Mouse (Mus musculus): ENCODE results near the gene Hoxc10.

Hoxc10 gene

DNA sequence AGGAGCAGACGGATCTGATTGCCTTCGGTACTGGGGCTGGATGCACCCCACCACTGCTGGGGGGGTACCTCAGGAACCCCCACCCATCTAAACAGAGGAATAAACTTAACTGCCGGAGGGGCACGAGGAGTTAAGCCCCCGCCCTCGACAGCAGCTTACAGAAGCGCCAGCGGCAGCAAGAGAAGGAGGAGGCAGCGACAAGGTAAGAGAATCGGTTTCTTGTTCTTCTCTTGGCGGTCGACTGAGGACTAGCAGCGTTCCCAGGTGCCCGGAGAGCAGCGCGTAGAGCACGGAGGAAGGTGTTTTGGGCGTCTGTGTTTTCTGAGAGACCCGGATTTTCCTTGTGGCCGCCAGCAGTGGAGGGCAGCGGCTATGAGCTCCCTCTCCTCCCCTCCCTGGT is 5.7 kb downstream of the Hoxc10 start:
- no peak for DNase-seq (ENCODE audit: low read depth, low spot score)
- Histone ChIP-seq H3K27me3 (ENCODE audit: control insufficient read depth, insufficient read depth, low read length, poor library complexity, severe bottlenecking) (peaks cover 2% of the 10 kb centered on the region), H3K36me3 (ENCODE audit: control insufficient read depth, insufficient read depth, low read length, poor library complexity, severe bottlenecking) (no peaks in the 10 kb centered on the region)

DNA sequence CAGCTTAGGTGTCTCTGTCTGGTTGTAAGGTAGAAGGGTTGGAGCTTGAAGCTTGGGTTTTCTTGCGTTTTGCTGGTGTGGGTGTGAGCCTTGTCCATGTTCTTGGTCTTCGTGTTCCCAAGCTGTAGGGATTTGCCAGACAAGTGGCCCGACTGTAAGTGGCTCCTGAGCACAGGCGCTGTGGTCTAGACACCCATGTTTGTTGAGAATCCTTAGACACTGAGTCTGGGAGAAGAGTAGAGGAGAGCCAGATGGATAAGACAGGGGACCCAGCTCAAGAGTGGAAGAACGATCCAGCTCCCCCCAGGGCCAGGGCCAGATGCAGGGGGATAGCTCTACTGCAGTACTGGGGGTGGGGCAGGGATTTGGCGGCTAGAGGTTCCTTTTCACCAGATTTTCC is 6.2 kb downstream of the Hoxc10 start:
- H3K27me3 ChIP-seq (ENCODE audit: control insufficient read depth, insufficient read depth, low read length, poor library complexity, severe bottlenecking) = no peaks in the 10 kb centered on the region; the same call in 1 of the 2 replicates
- no peaks in the 10 kb centered on the region for H3K36me3 ChIP-seq (ENCODE audit: control insufficient read depth, insufficient read depth, low read length, poor library complexity, severe bottlenecking)
- no peak for DNase-seq (ENCODE audit: low read depth, low spot score)

- Histone ChIP-seq H3K36me3 (ENCODE audit: control insufficient read depth, insufficient read depth, low read length, poor library complexity, severe bottlenecking) (no peaks in the 10 kb centered on the region), H3K27me3 (ENCODE audit: control insufficient read depth, insufficient read depth, low read length, poor library complexity, severe bottlenecking) (peaks cover 1% of the 10 kb centered on the region)
- DNase-seq (ENCODE audit: low read depth, low spot score) = no peak
These were observed 8.4 kb downstream of the Hoxc10 start for GRCm38 (mm10) chr15:102975034-102975433.

DNA sequence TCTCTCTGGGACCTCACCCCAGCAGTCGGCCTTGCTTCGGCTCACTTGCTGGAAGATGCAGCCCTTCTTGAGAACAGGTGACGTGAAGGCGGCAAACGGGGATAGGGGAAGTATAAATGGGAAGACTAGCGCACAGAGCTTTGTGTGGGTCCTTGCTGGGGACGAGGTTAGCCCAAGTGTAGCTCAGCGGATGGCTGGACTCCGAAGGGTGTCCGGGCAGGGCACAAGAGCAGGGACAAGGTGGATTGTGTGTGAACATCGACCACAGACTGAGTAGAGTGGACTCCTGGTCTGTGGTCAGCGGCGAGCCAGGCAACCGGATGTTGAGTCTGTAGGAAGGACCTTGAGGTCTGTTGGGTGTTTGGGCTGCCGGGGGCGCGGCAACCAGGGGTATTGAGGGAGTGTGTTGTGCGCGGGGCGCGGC is 9.1 kb downstream of the Hoxc10 start:
- no peak for DNase-seq (ENCODE audit: low read depth, low spot score)
- Histone ChIP-seq H3K36me3 (ENCODE audit: control insufficient read depth, insufficient read depth, low read length, poor library complexity, severe bottlenecking) (no peaks in the 10 kb centered on the region), H3K27me3 (ENCODE audit: control insufficient read depth, insufficient read depth, low read length, poor library complexity, severe bottlenecking) (peaks cover 2% of the 10 kb centered on the region)

DNA sequence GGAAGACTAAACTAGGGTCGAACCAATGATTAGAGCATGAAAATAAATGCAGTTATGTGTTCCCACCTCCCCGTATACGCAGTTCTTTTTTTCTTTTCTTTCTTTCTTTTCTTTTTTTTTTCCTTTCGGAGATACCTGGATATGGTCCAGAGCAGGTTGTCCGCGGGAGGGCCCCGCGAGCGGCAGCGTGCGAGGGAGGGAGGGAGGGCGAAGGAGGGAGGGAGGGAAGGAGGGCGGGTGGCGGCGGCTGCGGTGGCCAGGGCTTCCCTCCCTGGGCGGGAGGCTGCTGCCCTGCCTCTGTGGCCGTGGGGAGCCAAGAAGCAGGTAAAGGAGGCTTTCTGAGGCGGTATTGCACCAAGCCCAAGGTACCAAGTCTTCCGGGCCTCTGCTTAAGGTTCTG is 9.6 kb downstream of the Hoxc10 start, which contains the start of gene Hoxc9:
Gene Hoxc9 (plus strand): TSS at position 269 of the 400 bp plus-strand sequence.
- DNase-seq (ENCODE audit: low read depth, low spot score) = no peak
- no peaks in the 10 kb centered on the region for H3K36me3 ChIP-seq (ENCODE audit: control insufficient read depth, insufficient read depth, low read length, poor library complexity, severe bottlenecking)
- H3K27me3 ChIP-seq (ENCODE audit: control insufficient read depth, insufficient read depth, low read length, poor library complexity, severe bottlenecking) = peaks cover 2% of the 10 kb centered on the region

- Histone ChIP-seq H3K36me3 (ENCODE audit: control insufficient read depth, insufficient read depth, low read length, poor library complexity, severe bottlenecking) (no peaks in the 10 kb centered on the region), H3K27me3 (ENCODE audit: control insufficient read depth, insufficient read depth, low read length, poor library complexity, severe bottlenecking) (peaks cover 2% of the 10 kb centered on the region)
- no peak for DNase-seq (ENCODE audit: low read depth, low spot score)
These were observed 10.2 kb downstream of the Hoxc10 start for GRCm38 (mm10) chr15:102976631-102977422.

DNA sequence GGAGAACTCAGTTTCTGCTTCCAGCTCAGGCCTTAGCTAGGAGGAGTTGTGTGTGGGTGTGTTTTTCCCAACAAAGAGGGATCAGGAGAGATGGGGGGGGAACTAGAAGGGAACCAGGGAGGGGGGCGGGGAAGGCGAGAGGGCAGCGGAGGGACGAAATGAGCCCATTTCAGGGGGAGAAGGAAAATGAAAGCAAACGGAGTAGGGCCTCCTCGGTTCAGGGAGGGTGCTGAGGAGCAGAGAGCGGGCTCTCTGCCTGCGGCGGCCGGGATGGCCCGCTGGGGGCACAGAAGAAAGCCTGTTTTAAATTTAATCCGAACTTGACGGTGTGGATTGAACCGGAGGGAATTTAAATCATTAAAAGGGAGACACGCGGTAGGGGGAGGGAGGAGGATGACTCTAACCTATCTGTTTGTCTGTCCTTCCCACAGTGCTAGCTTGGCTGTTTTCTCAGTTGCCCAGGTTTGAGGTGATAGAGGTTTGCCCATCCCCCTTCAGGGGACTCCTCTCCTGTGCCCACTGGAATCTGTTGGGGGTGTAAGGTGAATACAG is 10.9 kb downstream of the Hoxc10 start:
- no peaks in the 10 kb centered on the region for H3K36me3 ChIP-seq (ENCODE audit: control insufficient read depth, insufficient read depth, low read length, poor library complexity, severe bottlenecking)
- no peak for DNase-seq (ENCODE audit: low read depth, low spot score)
- H3K27me3 ChIP-seq (ENCODE audit: control insufficient read depth, insufficient read depth, low read length, poor library complexity, severe bottlenecking) = peaks cover 2% of the 10 kb centered on the region

DNA sequence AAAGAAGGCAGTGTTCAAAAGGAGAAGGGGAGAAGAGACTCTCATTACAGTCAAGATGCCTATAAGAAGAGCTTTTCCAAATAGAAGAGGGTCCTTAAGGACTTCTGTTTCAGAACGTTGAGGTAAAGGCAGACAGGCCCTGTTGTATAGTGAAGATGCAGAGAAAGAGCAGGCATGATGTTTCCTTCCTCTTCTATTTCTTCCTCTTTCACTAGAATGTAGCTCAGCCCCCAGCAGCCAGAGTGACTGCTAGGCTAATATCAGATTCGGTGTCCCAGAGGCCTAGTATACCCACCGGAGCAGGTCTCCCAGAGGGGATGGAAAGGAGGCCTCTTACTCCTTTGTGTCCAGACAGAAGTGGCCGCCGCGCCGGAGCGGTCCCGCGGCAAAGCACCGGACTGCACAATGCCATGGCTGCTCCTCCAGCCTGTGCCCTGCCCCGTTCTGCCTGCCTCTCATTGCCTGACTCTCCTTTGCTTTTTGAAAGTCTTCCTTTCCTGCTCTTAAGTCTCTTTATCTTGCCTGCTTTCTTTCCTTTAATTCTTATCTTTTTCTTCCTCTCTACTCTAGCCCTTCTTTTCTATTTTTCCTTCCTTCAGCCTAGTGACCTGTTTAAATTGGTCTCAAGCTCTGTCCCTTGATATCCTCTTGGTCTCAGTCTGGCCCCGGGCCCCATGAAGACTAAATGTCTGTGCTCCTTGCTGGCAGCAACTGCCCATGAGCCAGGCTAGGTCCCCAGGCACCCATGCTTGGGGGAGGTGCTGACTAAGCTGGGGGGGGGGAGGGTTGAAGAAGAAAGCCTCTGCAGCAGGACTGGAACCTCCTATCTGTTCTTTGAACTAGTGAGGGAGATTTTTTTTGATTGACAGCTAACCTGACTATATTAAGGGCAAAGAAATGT is 12.3 kb downstream of the Hoxc10 start:
- Histone ChIP-seq H3K27me3 (ENCODE audit: control insufficient read depth, insufficient read depth, low read length, poor library complexity, severe bottlenecking) (peaks cover 2% of the 10 kb centered on the region), H3K36me3 (ENCODE audit: control insufficient read depth, insufficient read depth, low read length, poor library complexity, severe bottlenecking) (no peaks in the 10 kb centered on the region)
- DNase-seq (ENCODE audit: low read depth, low spot score) = peak; percentile 36

DNA sequence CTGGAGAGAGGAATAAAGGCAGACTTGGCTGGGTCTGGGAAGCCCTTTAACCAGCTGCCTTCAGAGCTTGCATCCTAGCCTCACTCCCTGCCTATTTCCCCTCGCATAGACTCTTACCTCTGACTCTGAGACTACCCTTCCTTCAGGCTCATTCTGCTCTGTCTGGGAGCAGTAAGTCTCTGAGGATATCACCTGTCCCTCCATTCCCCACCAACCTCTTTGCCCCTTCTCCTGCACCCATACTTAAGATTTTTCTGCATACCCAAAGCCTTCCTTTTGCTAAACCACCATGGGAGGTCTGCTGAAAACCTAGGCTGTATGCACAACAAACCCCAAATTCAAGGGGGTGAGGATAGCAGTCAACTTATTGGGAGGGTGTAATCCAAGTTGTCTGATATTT is 13.3 kb downstream of the Hoxc10 start:
- no peak for DNase-seq (ENCODE audit: low read depth, low spot score)
- no peaks in the 10 kb centered on the region for H3K36me3 ChIP-seq (ENCODE audit: control insufficient read depth, insufficient read depth, low read length, poor library complexity, severe bottlenecking)
- H3K27me3 ChIP-seq (ENCODE audit: control insufficient read depth, insufficient read depth, low read length, poor library complexity, severe bottlenecking) = peaks cover 2% of the 10 kb centered on the region

DNA sequence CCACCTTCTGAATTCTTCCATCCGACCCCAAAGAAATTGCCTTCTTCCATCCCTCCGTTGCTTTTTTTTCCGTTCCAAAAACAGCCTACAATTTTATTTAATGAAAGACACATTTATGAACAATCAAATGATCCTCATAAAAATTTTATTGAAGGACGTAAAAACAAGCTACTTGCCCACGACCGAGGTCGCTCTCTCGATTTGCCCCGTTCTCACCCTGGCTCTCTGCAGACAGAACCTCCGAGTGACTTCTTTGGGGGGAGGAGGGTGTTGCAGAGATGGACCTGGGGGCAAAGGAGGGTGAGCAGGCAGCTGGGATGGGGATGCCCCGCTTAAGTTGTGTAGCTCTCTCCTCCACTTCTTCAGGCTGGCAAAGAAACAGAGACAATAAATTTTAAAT is 13.8 kb downstream of the Hoxc10 start:
- peaks cover 2% of the 10 kb centered on the region for H3K27me3 ChIP-seq (ENCODE audit: control insufficient read depth, insufficient read depth, low read length, poor library complexity, severe bottlenecking)
- DNase-seq (ENCODE audit: low read depth, low spot score) = no peak
- no peaks in the 10 kb centered on the region for H3K36me3 ChIP-seq (ENCODE audit: control insufficient read depth, insufficient read depth, low read length, poor library complexity, severe bottlenecking)

- no peak for DNase-seq (ENCODE audit: low read depth, low spot score)
- Histone ChIP-seq H3K27me3 (ENCODE audit: control insufficient read depth, insufficient read depth, low read length, poor library complexity, severe bottlenecking) (peaks cover 2% of the 10 kb centered on the region), H3K36me3 (ENCODE audit: control insufficient read depth, insufficient read depth, low read length, poor library complexity, severe bottlenecking) (no peaks in the 10 kb centered on the region)
These were observed 14.3 kb downstream of the Hoxc10 start for GRCm38 (mm10) chr15:102980912-102981311.

GRCm38 (mm10) chr15:102981379-102982288 is 15.0 kb downstream of the Hoxc10 start:
- Histone ChIP-seq H3K27me3 (ENCODE audit: control insufficient read depth, insufficient read depth, low read length, poor library complexity, severe bottlenecking) (peaks cover 2% of the 10 kb centered on the region), H3K36me3 (ENCODE audit: control insufficient read depth, insufficient read depth, low read length, poor library complexity, severe bottlenecking) (no peaks in the 10 kb centered on the region)
- no peak for DNase-seq (ENCODE audit: low read depth, low spot score)

DNA sequence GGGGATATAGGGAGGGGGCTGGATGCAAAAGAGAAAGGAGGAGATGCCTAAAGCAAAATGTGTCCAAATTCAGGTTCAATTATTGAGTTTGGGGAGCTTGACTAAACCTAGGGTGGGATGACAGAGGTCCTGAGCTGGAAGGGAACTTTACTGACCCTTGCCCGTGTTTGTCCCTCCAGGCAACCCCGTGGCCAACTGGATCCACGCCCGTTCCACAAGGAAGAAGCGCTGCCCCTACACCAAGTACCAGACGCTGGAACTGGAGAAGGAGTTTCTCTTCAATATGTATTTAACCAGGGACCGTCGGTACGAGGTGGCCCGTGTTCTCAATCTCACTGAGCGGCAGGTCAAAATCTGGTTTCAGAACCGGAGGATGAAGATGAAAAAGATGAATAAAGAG is 17.1 kb downstream of the Hoxc10 start:
- DNase-seq (ENCODE audit: low read depth, low spot score) = no peak
- peaks cover 2% of the 10 kb centered on the region for H3K27me3 ChIP-seq (ENCODE audit: control insufficient read depth, insufficient read depth, low read length, poor library complexity, severe bottlenecking)
- H3K36me3 ChIP-seq (ENCODE audit: control insufficient read depth, insufficient read depth, low read length, poor library complexity, severe bottlenecking) = no peaks in the 10 kb centered on the region

GRCm38 (mm10) chr15:102984521-102984920 is 17.9 kb downstream of the Hoxc10 start:
- H3K27me3 ChIP-seq (ENCODE audit: control insufficient read depth, insufficient read depth, low read length, poor library complexity, severe bottlenecking) = peaks cover 2% of the 10 kb centered on the region; the same call in 1 of the 2 replicates
- H3K36me3 ChIP-seq (ENCODE audit: control insufficient read depth, insufficient read depth, low read length, poor library complexity, severe bottlenecking) = no peaks in the 10 kb centered on the region
- DNase-seq (ENCODE audit: low read depth, low spot score) = no peak

Measured in splenic B cell, adult 2 months (primary cell).